Mouse (Mus musculus) midbrain, embryonic 15.5 days (tissue): ENCODE results near the gene Sat2. TPM values are rescaled to one million over a fixed set of nuclear protein-coding genes. Genes with fewer than 3 reads are reported as not detected.

Experiments
- ATAC-seq: fragments of 200-750 bp; cut with Nextera tagmentation; replicated peaks from 2 replicates; pipeline ENCODE4 v1.8.0; 2017; ENCODE audit warnings: moderate TSS enrichment
- H3K27ac ChIP-seq: fragments of 300-500 bp; sonication (generic); 2 replicates; pipeline ENCODE4 v1.5.1; 2015; ENCODE audit warnings: mild to moderate bottlenecking, inconsistent platforms
- H3K27me3 ChIP-seq: fragments of 300-500 bp; sonication (generic); replicated peaks from 2 replicates; pipeline ENCODE4 v1.6.1; 2015; ENCODE audit warnings: inconsistent platforms
- H3K36me3 ChIP-seq: fragments of 300-500 bp; sonication (generic); replicated peaks from 2 replicates; pipeline ENCODE4 v1.6.1; 2015; ENCODE audit warnings: inconsistent platforms
- H3K4me1 ChIP-seq: fragments of 300-500 bp; sonication (generic); 2 replicates; pipeline ENCODE4 v1.6.1; 2015; ENCODE audit warnings: inconsistent platforms
- H3K4me2 ChIP-seq: fragments of 300-500 bp; sonication (generic); 2 replicates; pipeline ENCODE4 v1.6.1; 2015; ENCODE audit warnings: inconsistent platforms, mild to moderate bottlenecking, moderate library complexity
- H3K4me3 ChIP-seq: fragments of 300-500 bp; sonication (generic); 2 replicates; pipeline ENCODE4 v1.5.1; 2015; ENCODE audit warnings: mild to moderate bottlenecking, inconsistent platforms
- H3K9ac ChIP-seq: fragments of 300-500 bp; sonication (generic); 2 replicates; pipeline ENCODE4 v1.6.1; 2015; ENCODE audit warnings: mild to moderate bottlenecking, inconsistent platforms
- H3K9me3 ChIP-seq: fragments of 300-500 bp; sonication (generic); 2 replicates; pipeline ENCODE4 v1.6.1; 2016; ENCODE audit warnings: inconsistent platforms
- WGBS: fragments of 180-500 bp; shearing (Covaris S2); methylation state at CpG from one replicate; pipeline ENCODE4 v1.1.7; 2015; ENCODE audit warnings: mixed read lengths; 5-methylcytosine and 5-hydroxymethylcytosine counted together
- polyA plus RNA-seq: library from polyadenylated mRNA; unstranded; fragments of >200 nt; fragmentation: Nextera tagmentation; extraction: Ambion mirVana; gene quantifications from 2 replicates; pipeline ENCODE4 v1.2.1, GENCODE M21; 2015

Gene Sat2
- 23.5 and 24.9 TPM in 2 replicates for polyA plus RNA-seq

DNA sequence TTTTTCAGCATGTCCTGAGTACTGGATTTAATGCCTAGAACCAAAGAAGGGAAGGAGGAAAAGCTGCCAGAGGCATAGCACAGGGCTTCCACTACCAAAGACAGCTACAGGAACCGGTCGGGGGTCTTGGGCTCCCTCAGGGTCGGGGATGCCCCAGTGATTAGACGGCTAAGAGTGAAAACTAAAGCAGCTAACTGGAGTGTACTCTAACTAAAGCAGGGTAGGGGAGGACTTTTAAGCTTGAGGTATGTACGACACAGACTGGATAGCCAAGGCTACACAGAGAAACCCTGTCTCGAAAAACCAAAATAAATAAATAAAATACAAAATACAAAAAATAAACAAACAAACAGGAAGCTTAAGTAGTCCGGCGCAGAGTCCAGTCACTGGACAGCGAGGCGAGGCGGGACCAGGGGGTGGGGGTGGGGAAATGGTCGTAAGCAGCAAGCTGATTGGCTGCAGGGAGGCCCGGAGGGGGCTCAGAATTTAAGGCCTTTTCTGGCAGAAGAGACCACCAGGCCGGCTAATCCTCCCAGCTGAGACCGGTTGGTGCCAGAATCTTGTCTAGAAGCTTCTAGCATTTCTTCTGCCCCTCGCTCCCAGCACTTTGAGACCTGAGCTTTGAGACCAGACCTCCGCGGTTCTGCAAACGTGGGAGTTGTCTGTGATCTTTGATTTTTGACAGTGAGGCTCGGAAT lies at the start of gene Sat2:
Gene Sat2, plus strand, starts transcription at position 454 of the 698 bp plus-strand sequence.
- H3K36me3 ChIP-seq, result no peaks in the 10 kb centered on the region
- peak within 1 kb of the TSS; percentile 50 for H3K4me3 ChIP-seq
- peak within 1 kb of the TSS; percentile 63 for H3K9ac ChIP-seq
- peak within 1 kb of the TSS; percentile 82 for H3K27ac ChIP-seq
- 0% methylated on average over 20 of the region's 20 CpGs for WGBS
- no peaks in the 10 kb centered on the region for H3K9me3 ChIP-seq
- ATAC-seq, result peak; percentile 90
- H3K27me3 ChIP-seq, result no peaks in the 10 kb centered on the region
- H3K4me1 ChIP-seq, result peaks cover 11% of the 10 kb centered on the region
- H3K4me2 ChIP-seq, result peak within 1 kb of the TSS; percentile 79

- Histone ChIP-seq H3K4me2 (no peak overlapping the region), H3K27me3 (no peaks in the 10 kb centered on the region), H3K36me3 (no peaks in the 10 kb centered on the region; the same call in 1 of the 2 replicates), H3K9ac (no peak overlapping the region), H3K27ac (no peak overlapping the region), H3K4me3 (no peak overlapping the region), H3K9me3 (no peaks in the 10 kb centered on the region), H3K4me1 (peaks cover 46% of the 10 kb centered on the region)
- no peak for ATAC-seq
- WGBS, result 50% methylated on average over 3 of the region's 3 CpGs
Observed at GRCm38 (mm10) chr11:69575220-69575619, 46.6 kb upstream of the Sat2 start.

DNA sequence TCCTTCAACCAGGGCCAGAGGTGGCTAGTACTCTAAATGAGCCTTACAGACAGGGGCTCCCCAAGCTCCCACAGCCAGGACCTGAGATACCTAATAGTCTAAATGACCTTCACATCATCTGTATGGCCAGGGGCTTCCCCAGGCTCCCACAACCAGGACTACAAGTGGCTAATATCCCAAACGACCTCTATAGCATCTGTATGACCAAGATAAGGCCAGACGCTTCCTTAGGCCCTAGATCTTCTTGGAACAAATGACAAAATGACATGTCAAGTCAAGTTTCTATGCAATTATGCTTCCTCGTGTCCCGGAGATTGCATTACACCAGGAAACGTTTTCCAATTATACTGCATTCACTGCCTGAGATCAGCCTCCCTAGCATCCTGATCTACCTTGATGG lies 45.5 kb upstream of the Sat2 start:
- H3K9ac ChIP-seq, result no peak overlapping the region
- H3K36me3 ChIP-seq, result no peaks in the 10 kb centered on the region
- WGBS, result 77% methylated on average over 5 of the region's 5 CpGs
- no peak for ATAC-seq
- no peaks in the 10 kb centered on the region for H3K9me3 ChIP-seq
- H3K27ac ChIP-seq, result no peak overlapping the region
- no peak overlapping the region for H3K4me3 ChIP-seq
- H3K4me2 ChIP-seq, result no peak overlapping the region
- H3K27me3 ChIP-seq, result no peaks in the 10 kb centered on the region
- H3K4me1 ChIP-seq, result peaks cover 46% of the 10 kb centered on the region

- no peaks in the 10 kb centered on the region for H3K9me3 ChIP-seq
- 16% methylated on average over 15 of the region's 15 CpGs for WGBS
- no peak overlapping the region for H3K27ac ChIP-seq
- no peak for ATAC-seq
- peak overlapping the region; percentile 86 for H3K4me3 ChIP-seq
- H3K4me1 ChIP-seq, result peaks cover 58% of the 10 kb centered on the region
- H3K36me3 ChIP-seq, result no peaks in the 10 kb centered on the region
- peak overlapping the region; percentile 69 for H3K9ac ChIP-seq
- no peaks in the 10 kb centered on the region for H3K27me3 ChIP-seq
- H3K4me2 ChIP-seq, result peak overlapping the region; percentile 85
Observed at GRCm38 (mm10) chr11:69578301-69578700, 43.5 kb upstream of the Sat2 start.

DNA sequence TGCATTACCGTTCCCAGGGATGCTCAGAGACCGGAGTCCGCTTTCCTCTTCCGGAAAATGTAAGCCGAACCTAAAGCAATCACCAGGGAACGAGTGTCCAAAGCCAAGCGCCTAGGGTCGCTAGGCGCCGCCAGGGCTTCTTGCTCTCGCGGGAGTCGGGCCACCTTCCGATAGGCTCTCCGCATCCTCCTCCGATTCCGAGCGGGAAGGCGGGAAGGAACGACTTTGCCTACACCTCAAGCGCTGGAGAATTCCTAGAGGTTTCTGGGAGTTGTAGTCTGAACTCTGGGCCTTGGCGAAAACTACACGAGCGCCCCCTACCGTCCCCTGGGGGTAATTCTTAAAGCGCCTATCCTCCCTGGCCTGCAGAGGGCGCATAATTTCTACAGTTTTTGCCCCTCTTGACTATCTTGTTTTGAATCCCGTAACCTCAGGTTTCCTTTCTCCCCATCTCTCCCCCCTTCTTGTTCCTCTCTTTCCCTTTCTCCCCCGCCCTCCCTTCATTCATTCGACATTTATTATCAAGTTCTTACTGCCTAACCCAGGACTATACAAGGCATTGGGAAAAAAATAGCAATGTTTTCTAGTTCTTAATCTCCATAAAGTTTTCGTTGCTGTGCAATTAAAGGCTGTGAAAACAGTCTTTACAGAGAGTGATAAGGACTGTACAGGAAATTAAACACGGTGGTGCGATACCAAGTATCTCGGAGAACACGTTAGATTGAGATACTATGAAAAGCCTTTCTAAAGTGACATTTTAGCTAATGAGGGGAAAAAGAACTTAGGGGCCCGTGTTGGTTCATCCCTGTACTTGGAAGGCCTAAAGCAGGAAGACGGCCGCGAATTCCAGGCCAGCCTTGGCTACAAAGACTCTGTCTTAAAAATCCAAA lies 42.5 kb upstream of the Sat2 start:
- H3K36me3 ChIP-seq, result no peaks in the 10 kb centered on the region
- peak overlapping the region; percentile 93 for H3K27ac ChIP-seq
- peaks cover 58% of the 10 kb centered on the region for H3K4me1 ChIP-seq
- peak; percentile 90 for ATAC-seq
- peak overlapping the region; percentile 85 for H3K4me2 ChIP-seq
- peak overlapping the region; percentile 86 for H3K4me3 ChIP-seq
- under 1% methylated on average over 39 of the region's 39 CpGs for WGBS
- peak overlapping the region; percentile 69 for H3K9ac ChIP-seq
- H3K9me3 ChIP-seq, result no peaks in the 10 kb centered on the region
- H3K27me3 ChIP-seq, result no peaks in the 10 kb centered on the region

DNA sequence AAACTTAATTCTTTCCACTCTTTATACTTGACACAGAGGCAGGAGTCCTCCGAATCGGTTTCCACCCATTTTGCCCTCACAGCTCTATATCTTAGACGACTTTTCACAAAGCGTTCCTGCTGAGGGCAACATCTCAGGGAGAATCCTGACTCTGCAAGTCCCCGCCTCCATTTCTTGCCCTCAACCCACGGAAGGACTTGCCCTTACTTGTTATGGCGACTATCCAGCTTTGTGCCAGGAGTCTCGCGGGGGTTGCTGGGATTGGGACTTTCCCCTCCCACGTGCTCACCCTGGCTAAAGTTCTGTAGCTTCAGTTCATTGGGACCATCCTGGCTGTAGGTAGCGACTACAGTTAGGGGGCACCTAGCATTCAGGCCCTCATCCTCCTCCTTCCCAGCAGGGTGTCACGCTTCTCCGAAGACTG lies 41.7 kb upstream of the Sat2 start, which contains the start of the genes Wrap53 and Trp53:
Gene Wrap53, minus strand, starts transcription at position 165 of the 424 bp plus-strand sequence.
Gene Trp53, plus strand, starts transcription at position 269 of the 424 bp plus-strand sequence.
- under 1% methylated on average over 13 of the region's 13 CpGs for WGBS
- Histone ChIP-seq H3K36me3 (no peaks in the 10 kb centered on the region), H3K4me1 (peaks cover 51% of the 10 kb centered on the region)

GRCm38 (mm10) chr11:69580572-69581146 lies 41.2 kb upstream of the Sat2 start:
- H3K36me3 ChIP-seq, result no peaks in the 10 kb centered on the region
- peak overlapping the region; percentile 85 for H3K4me2 ChIP-seq
- H3K27ac ChIP-seq, result peak overlapping the region; percentile 93
- H3K9ac ChIP-seq, result peak overlapping the region; percentile 68
- H3K9me3 ChIP-seq, result no peaks in the 10 kb centered on the region
- peak overlapping the region; percentile 86 for H3K4me3 ChIP-seq
- no peaks in the 10 kb centered on the region for H3K27me3 ChIP-seq
- under 1% methylated on average over 25 of the region's 25 CpGs for WGBS
- peaks cover 45% of the 10 kb centered on the region for H3K4me1 ChIP-seq
- peak; percentile 16 for ATAC-seq

More for the DNA sequence above, 41.7 kb upstream of the Sat2 start, which contains the start of the genes Wrap53 and Trp53:
- Histone ChIP-seq H3K4me3 (peak within 1 kb of the TSS; percentile 86), H3K9me3 (no peaks in the 10 kb centered on the region), H3K27me3 (no peaks in the 10 kb centered on the region), H3K9ac (peak within 1 kb of the TSS; percentile 69), H3K4me2 (peak within 1 kb of the TSS; percentile 85), H3K27ac (peak within 1 kb of the TSS; percentile 93)
- peak; percentile 67 for ATAC-seq

DNA sequence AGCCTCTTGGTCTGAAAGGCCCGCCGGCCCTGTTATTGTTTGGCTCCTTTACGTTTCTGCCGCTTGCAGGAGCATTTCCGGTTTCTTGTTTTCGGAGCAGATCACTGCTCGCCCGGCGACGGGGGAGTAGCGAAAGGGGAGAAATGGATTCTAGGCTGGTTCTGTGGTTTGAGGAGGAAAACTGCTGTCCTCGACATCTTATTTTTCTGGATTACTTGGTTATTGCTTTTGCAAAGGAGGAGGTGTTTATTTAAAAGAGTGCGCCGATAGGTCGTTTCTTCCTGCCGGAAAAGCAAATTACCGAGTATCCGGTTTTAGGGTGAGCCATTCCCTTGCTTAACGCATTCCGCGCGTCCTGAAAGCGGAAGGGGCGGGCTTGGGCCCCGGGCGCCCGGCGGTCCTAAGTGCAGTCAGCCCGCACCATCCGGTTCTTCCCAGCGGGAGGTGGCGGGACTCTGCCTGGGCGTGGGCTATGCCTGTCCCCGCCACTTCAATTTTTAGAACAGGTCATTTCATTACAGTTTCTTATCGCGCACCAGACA lies 40.6 kb upstream of the Sat2 start:
- H3K27ac ChIP-seq, result peak overlapping the region; percentile 93
- peak overlapping the region; percentile 86 for H3K4me3 ChIP-seq
- peak; percentile 84 for ATAC-seq
- peak overlapping the region; percentile 68 for H3K9ac ChIP-seq
- no peaks in the 10 kb centered on the region for H3K36me3 ChIP-seq
- H3K4me2 ChIP-seq, result peak overlapping the region; percentile 85
- H3K9me3 ChIP-seq, result no peaks in the 10 kb centered on the region
- 0% methylated on average over 36 of the region's 36 CpGs for WGBS
- peaks cover 41% of the 10 kb centered on the region for H3K4me1 ChIP-seq
- H3K27me3 ChIP-seq, result no peaks in the 10 kb centered on the region

GRCm38 (mm10) chr11:69581814-69582213 lies 40.0 kb upstream of the Sat2 start:
- Histone ChIP-seq H3K27me3 (no peaks in the 10 kb centered on the region), H3K9ac (peak overlapping the region; percentile 68), H3K4me2 (peak overlapping the region; percentile 85), H3K27ac (peak overlapping the region; percentile 93), H3K4me3 (peak overlapping the region; percentile 86), H3K36me3 (no peaks in the 10 kb centered on the region), H3K9me3 (no peaks in the 10 kb centered on the region), H3K4me1 (peaks cover 35% of the 10 kb centered on the region)
- no peak for ATAC-seq
- WGBS, result 0% methylated on average over 8 of the region's 8 CpGs

DNA sequence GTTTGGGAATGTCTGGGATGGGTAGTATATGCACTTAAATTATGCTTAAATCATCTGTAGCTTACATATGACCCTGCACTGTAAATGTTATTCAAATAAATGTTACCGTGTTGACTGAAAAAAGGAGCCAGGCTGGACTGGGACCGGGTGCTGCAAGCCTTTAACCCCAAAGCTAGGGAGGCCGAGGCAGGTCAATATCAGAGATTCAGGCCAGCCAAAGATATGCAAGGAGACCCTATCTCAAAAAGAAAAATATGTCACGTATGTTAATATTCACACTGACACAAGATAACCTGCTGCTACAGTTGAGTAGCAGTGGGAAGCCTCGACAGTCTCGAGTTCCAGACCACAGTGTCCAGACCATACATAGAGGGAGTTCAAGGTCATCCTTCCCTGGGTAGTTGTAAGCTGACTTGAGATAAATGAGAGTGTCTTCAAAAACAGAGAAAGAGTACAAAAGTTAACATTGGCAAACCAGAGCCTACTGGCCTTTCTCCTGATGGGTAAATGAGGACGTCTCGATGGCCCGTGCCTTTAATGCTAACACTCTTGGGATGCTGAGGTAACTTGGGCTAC lies 39.5 kb upstream of the Sat2 start:
- WGBS, result 60% methylated on average over 9 of the region's 9 CpGs
- H3K9me3 ChIP-seq, result no peaks in the 10 kb centered on the region
- 0 out of 2 replicates have a peak overlapping the region, but pooled peaks have one; percentile 1 for H3K9ac ChIP-seq
- H3K27ac ChIP-seq, result peak overlapping the region; percentile 93; the same call in 1 of the 2 replicates
- peak overlapping the region; percentile 85 for H3K4me2 ChIP-seq
- peaks cover 30% of the 10 kb centered on the region for H3K4me1 ChIP-seq
- H3K27me3 ChIP-seq, result no peaks in the 10 kb centered on the region
- H3K4me3 ChIP-seq, result peak overlapping the region; percentile 86
- no peaks in the 10 kb centered on the region for H3K36me3 ChIP-seq
- no peak for ATAC-seq

- Histone ChIP-seq H3K27ac (no peak overlapping the region), H3K9me3 (no peaks in the 10 kb centered on the region), H3K27me3 (no peaks in the 10 kb centered on the region), H3K4me1 (peaks cover 16% of the 10 kb centered on the region), H3K9ac (no peak overlapping the region), H3K4me2 (no peak overlapping the region), H3K36me3 (0 out of 2 replicates have a peak, but pooled peaks cover 5% of the 10 kb centered on the region), H3K4me3 (no peak overlapping the region)
- WGBS, result 87% methylated on average over 7 of the region's 7 CpGs
- ATAC-seq, result no peak
Observed at GRCm38 (mm10) chr11:69584008-69584407, 37.8 kb upstream of the Sat2 start.
